Mouse (Mus musculus): ENCODE data around the gene Arsa.
"Not testable (repeated sequence)": the region's sequence is repeated elsewhere in the genome, so short reads cannot be mapped to it uniquely, and the experiment has no call there.

Arsa gene

DNA sequence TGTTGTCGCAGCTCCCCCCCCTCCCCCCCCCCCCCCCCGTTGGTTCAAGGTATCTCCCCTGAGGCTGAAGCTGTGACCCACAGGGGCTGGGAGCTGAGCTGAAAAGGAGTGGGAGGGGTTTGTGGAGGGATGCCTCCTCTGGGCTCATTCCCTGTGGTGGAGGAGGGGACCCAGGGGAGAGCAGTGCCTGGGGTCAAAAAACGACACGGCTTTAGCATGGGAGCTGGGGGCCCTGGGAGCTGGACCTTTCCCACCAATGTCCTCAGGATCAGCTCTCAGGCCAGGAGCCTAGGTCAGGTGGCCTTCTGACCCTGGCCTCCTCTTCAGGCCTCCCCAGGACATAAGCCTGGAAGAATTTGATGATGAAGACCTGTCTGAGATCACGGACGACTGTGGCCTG lies 22.4 kb downstream of the Arsa start:
- DNase-seq (ENCODE audit: low read depth), result no peak

DNA sequence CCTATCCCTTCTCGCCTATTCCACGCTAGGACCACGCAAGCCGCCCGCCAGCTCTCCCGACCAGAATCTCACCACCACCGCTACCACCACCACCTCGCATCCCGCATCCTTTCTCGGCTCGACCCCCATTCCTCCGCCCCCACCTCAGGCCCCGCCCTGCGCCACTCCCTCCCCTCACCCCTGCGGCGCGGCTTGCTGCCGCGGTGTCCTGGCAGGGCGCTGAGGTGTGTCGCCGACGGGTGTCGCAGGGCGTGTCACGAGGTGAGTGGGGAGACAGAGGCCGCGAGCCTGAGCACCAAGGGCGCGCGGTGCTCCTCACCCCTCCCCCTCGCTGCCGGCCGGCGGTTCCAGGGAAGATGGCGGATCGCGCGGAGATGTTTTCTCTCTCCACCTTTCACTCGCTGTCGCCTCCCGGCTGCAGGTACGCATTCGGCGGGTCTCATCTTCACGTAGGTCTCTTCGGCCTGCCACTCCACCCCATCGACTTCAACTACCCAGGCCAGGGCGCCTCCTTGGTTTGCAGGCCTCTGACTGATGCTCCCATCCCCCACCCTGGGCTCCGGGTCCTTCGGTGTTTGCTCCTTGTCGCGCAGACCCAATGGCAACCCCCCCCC lies 23.3 kb downstream of the Arsa start, which contains the start of gene Mapk8ip2:
Gene Mapk8ip2 (plus strand): TSS at position 49 of the 614 bp plus-strand sequence.
- DNase-seq (ENCODE audit: low read depth), result no peak

DNA sequence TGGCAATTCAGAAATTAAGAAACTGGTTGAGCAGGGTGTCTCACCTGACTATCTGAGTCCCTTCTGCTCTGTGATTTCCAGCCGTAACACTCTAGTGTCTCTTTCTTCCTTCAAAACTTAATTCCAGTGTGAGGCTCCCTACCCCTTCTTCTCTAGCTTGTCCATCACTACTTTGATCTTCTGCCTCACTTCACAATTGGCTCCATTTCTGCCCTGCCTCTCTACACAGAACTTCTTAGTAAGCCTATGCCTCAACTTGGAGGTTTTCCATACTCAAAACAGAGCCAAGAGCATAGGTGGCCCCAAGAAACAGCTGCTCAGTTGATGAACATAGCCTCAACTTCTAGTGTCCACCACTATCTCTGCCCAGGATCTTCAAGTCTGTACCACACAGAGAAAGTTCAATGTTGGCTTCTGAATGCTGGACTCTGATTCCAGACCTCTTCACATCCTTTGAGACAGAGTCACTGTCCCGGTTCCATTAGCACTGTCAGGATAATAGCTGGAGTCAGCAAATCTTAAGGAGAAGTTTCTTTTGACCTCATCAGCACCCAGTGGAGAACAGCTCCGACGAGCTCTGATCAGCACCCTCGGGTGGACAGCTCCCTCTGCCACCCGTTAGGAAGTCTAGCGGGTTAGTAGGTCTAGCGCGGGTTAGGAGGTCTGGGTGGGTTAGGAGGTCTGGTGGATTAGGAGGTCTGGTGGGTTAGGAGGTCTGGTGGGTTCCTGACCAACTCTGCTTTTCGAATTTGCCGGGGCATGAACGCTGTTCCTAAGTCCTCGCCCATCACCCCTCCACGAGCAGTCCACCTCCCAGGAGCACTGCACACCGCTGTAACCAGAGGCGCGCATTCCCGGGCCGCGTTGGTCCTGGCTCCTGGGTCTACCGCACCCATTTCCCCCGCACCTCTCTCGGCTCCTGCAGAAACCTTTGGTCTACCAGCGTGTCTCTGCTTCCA lies 24.0 kb downstream of the Arsa start:
- DNase-seq (ENCODE audit: low read depth), result peak; percentile 67

DNA sequence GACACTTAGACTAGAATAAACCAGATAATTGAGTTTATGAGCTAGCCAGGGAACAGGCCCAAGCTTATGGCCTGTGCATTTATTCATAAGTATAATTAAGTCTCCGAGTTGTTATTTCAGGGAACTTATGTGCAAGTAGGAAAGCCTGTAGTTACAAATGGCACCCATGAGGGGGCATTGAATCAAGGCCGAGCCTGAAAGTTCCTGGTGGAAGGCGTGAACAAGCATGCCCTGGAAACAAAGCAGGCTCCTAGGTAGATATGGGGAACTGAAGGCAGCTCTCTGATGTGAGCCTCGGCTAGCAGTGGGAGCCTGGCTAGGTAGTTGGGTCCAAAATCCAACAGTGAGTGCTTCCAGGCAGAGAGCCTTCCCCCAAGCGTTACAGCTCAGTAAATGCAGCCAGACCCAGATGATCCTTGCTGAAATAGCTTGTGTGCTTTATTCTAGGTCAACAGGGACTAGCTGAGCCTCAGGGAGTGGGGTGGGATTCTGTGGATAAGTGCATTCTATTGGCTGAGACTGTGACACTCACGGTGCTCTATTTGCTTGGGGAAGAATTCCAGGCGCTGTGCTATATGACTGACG lies 34.6 kb downstream of the Arsa start:
- DNase-seq (ENCODE audit: low read depth), result no peak

DNA sequence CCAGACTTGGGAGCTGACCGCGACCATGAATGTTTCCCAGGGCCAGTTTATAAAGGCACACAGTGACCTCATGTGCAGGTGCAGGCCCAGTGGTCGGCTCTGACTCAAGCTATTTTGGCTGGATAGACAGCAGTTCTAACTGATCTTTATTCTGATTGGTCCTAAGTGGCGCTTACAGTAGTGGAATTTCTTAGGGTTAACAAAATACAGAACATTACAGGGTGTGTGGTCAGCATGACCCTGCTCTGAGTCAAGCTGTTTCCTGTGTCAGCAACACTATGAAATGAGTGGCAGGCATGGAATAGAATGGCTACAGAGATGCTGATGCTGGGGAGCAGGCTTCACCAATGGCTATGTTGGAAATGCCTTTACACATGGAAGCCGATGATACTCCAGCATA lies 41.3 kb downstream of the Arsa start:
- DNase-seq (ENCODE audit: low read depth), result no peak

DNA sequence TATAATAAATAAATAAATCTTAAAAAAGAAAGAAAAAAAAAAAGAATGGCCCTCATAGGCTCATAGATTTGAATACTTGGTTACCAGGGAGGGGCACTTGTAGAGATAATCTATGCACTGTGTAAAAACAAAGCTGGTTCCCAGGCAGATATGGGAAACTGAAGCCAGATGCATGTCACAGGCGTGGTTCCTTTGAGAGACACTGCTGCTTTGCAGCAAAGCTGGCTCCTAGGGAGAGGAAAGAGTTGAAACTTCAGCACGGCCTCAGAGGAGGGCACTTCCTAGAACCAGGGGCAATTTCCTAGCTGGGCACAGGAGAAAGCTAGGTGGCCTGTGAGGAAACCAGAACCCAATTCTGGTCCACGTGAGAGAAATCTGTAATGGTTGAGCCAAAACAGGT lies 43.1 kb downstream of the Arsa start:
- no peak for DNase-seq (ENCODE audit: low read depth)

DNA sequence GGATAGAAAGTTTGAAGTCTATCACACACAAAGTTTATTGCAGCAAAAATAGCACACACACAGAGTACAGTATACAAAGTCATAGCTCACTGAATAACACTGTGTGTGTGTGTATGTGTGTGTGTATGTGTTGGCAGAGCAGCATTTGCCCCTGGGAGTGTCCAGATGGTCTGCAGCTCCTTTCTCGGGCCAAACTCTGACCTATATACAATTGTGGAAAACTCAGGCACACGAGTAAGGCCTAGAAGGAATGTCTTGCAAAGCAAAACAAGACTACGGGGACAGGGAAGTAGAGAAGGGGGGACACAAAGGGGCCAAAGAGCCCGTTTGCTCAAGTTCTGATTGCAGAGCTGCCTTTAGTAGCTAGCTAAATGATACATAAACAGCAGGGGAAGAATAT lies 44.3 kb downstream of the Arsa start:
- no peak for DNase-seq (ENCODE audit: low read depth)

DNA sequence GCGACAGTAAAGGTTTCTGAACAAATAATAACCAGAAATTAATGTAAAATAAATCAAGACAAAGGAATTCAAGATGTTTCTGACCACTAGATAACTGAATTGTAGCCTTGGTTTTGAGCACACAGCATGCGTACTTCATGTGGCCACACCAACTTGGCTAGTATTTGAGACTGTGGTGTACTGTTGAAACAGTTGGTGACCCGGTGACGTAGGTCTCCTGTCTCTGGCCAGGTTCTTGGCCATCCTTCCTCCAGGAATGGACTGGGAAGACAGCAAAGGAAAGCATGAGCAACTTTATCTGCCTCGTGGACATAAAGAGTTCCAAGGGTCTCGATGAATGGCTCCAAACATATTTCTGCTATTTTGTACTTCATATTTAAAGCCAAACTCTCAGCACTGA lies 45.4 kb downstream of the Arsa start:
- no peak for DNase-seq (ENCODE audit: low read depth)

DNA sequence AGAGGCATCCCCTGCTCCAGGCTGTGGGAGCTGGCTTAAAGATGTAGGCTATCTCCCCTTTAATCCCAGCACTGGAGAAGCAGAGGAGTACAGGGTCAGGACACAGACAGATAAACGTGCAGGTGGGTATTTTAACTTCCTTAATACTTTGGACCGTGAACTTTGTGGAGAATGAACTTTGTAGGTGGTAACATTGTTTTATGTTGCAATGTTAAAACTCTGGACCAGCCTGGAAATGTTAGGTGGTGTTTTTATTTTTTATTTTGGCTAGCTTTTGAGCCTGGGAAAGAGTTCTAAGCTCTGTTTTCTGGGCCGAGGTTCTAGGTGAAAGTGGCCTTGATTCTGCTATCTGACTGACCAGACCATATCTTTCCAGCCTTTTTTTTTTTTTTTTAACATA lies 46.0 kb downstream of the Arsa start:
- DNase-seq (ENCODE audit: low read depth), result no peak

DNA sequence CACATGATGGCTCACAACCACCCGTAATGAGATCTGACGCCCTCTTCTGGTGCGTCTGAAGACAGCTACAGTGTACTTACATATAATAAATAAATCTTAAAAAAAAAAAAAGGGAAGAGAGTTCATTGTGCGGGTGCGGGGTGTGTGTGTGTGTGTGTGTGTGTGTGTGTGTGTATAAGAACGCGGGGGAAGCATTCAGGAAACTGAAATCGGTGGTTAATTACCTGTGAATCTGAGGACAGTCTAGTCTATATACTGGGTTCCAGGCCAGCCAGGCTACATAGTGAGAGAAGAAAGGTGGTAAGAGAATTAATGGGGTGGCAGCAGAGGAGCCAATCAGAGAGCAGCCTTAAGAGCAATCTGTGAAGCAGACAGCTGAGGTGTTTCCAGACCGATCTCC lies 46.5 kb downstream of the Arsa start:
- DNase-seq (ENCODE audit: low read depth), result not testable (repeated sequence)

DNA sequence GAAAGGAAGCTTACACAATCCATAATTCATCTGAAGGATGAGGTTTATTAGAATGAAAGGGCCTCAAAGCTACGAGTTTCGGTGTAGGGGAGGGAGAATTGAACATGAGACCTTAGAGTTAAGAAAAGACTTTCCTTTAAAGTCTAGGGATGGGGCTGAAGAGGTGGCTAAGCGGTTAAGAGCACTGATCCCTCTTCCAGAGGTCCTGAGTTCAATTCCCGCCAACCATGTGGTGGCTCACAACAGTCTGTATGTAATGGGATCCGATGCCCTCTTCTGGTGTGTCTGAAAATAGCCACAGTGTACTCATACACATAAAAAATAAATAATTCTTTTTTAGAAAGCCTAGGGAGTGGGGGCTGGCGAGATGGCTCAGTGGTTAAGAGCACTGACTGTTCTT lies 46.9 kb downstream of the Arsa start:
- no peak for DNase-seq (ENCODE audit: low read depth)

DNA sequence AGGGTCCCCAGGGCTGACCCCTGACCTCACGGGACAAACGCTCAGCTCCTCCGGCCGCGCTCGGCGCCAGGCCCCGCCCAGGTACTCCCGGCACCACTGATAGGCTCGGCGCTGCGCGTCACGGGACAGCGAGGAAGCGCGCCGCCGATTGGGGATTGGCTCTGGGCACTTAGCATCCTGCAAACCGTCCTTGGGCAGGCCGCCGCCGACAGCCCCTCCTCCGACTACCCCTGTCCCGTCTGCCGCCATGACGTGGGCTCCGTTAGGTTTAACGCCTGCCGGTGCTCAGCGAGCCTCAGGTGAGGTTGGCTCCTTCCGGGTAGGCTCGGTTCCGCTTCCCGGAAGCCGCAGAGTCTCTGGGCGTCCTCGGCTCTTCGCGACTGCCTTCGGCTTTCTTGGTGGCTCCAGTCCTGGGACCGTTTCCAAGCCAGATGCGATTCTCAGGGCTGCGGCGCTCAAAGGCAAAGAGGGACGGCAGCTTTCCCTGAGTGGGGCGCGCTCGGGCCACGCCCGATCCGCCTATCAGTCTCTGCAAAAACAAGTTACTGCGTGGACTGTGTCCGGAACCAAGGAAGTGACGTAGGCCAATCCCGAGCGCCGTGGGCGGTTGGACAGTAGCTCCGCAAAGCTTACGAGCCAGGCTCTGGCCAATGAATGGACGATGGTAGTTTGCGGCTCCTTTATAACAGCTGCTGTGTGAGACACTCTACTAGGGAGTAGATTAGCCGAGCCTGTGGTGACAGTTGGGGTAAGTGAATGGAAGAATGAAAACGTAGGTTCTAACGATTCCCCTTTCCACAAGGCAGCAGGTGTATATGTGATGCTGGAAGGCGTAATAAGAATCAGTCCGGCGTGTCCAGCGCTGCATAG lies 47.6 kb downstream of the Arsa start, which contains the start of the genes C730034F03Rik, Gm44502 and Chkb:
Gene C730034F03Rik (plus strand): TSS at position 238 of the 870 bp plus-strand sequence.
Gene Gm44502 (minus strand): TSS at position 345 of the 870 bp plus-strand sequence.
Gene Chkb (minus strand): TSS at position 557 of the 870 bp plus-strand sequence.
- DNase-seq (ENCODE audit: low read depth), result peak; percentile 87

DNA sequence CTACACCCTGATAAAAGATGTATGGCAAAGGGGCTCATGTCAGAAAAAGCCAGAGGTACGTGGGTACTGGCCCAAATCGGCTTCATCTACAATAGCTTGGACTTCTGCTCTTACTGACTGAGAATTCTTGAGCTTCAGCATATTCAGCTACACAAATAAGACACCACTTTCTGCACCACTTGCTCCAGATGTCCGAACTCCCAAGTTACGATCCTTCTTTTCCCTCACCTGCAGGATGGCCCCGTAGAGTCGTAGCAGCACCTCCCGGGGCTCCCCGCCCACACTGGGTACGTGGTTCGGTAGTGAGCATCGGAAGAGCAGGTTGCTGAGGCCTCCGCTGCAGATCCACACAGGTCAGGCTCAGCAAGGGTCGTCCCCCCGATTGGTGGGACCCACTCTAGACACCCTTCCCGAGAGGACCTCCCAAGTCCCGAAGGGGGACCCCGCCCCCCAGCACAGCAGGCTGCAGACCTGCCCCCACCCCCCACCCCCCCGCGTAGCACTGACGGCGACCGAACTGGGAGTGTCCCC lies 48.3 kb downstream of the Arsa start:
- no peak for DNase-seq (ENCODE audit: low read depth)

DNA sequence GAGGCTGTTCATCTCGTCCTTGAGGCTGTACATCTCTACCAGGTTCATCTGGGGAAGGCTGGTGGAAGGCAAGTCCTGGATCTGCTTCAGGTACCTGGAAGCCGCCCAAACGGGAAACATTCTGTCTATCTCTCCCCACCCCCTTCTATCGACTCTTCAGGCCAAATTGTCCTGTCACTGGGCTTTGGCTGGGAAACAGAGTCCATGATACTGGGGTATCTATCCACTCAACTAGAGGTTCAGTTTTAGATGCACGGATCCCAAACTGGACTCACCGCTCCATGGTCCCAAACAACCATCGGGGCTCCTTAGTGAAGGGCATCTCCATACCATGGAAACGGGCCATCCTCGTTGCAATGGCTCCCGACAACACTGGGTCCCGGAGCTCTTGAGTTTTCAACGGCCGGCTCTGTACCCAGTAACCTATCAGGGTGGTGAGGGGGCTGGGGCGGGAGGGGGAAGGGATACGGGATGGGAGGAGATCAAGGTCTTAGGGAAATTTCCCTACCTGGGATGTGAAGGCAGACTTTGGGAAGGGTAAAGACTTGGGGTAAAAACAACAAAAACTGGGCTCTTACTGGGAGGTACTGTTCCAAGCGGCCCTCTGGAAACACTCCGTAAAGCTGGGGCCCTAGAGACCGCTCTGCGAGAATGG lies 49.0 kb downstream of the Arsa start:
- no peak for DNase-seq (ENCODE audit: low read depth)

DNA sequence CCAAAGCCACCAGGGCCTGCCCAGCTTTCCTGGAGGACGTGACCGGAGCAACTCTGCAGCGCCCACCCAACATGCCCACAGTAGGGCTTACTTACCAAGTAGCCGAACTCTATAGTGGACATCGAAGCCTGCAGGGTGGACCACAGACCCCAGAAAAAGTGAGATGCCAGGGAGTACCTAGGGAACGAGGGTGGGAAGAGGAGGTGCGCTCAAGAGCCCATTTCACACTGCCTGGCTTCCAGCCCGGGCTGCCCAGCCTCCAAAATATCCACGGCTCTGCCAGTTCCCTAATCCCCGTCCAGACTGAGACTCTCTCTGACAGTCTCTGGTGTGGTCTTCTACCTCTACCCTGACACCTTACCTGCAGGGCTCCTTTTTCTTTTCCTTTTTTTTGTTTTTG lies 50.5 kb downstream of the Arsa start:
- DNase-seq (ENCODE audit: low read depth), result no peak

DNA sequence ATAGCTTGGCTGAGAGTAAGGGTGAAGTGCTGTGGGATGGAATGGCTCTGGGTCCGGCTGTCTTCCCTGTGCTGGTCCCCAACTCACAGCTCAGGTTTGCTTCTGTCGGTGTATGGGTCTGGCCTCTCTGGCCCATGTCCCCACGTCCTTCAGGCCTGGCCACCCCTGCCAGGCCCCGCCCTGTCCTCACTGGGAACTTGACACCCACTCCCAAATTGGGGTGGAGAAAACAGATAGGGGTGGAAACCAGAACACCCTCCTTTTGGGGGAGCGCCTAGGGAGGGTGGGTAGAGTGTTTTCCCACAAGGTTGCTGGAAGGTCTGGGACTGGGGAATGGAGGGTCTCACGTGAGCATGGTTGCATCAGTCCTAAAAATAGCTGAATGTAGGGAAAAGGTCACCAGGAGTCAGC lies 51.5 kb downstream of the Arsa start, which contains the start of gene Cpt1b:
Gene Cpt1b (minus strand): TSS at position 153 of the 411 bp plus-strand sequence.
- DNase-seq (ENCODE audit: low read depth), result no peak

DNA sequence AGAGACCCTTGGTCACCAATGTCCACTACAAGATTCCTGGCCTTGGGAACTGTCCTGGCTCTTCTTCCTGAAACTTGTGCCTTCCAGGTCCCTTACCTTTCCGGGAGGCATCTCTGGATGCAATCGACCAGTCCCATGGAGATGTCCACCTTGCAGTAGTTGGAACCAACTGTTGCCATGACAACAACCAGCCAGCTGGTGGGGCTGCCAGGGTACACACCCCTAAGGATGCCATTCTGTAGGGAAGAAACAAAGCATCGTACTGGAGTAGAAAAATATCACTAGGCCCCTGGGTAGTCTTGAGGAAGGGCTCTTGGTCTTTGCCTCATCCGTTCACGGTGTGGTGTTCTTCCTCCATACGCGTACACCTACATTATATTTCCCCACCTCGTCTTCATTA lies 52.6 kb downstream of the Arsa start:
- DNase-seq (ENCODE audit: low read depth), result no peak

All from c-Kit-positive CD71-positive TER-119-negative erythroid progenitor cells, embryonic 14.5 days (primary cell).